Mouse (Mus musculus) layer of hippocampus, postnatal 10 days (tissue): ENCODE data around the gene Kazald1. TPM values are rescaled to one million over a fixed set of nuclear protein-coding genes. Genes with fewer than 3 reads are reported as not detected.

Source experiments
- total RNA-seq, 2 experiments: library from RNA; stranded (reverse); gene quantifications; 2 replicates each; pipeline ENCODE4 v1.2.3; 2021

Gene Kazald1
- total RNA-seq, 2 experiments from 2014 or later, result 1.8 to 2.1 TPM

Other genes starting within 250 kb of the Kazald1 start
- 10 to 100 TPM; 32.4 to 35.3 TPM for gene Slf2, start 144.1 kb upstream of the Kazald1 start, total RNA-seq
- 10 to 100 TPM; 61.8 to 69.2 TPM for gene Sema4g, start 86.1 kb upstream of the Kazald1 start, total RNA-seq
- gene Twnk, start 69.6 kb upstream of the Kazald1 start, total RNA-seq, result 10 to 100 TPM; 14.1 to 15.1 TPM
- 10 to 100 TPM; 45.3 to 48.9 TPM for gene Mrpl43, start 68.8 kb upstream of the Kazald1 start, total RNA-seq
- gene Lzts2, start 60.8 kb upstream of the Kazald1 start, total RNA-seq, result 10 to 100 TPM; 21.3 to 23.2 TPM
- 1 to 10 TPM; 3.2 to 3.3 TPM for gene Pdzd7, start 29.5 kb upstream of the Kazald1 start, total RNA-seq
- gene Sfxn3, start 27.7 kb upstream of the Kazald1 start, total RNA-seq, result 100 to 1,000 TPM; 103 to 124 TPM
- not detected for gene Tlx1, start 75.4 kb downstream of the Kazald1 start, total RNA-seq
- not detected for gene Lbx1, start 160.6 kb downstream of the Kazald1 start, total RNA-seq